Mouse (Mus musculus) CH12.LX (cell line): Measurements from ENCODE around the gene Ppp1r8. TPM values are rescaled to one million over a fixed set of nuclear protein-coding genes. Genes with fewer than 3 reads are reported as not detected.

ENCODE experiments used
- DNase-seq: peaks from one replicate; pipeline ENCODE4 v3.0.0-alpha.2; 2013; ENCODE audit errors: extremely low read depth
- H3K27ac ChIP-seq: 2 replicates; pipeline ENCODE4 v1.5.1; 2012; ENCODE audit warnings: low read depth, mild to moderate bottlenecking, control low read depth, moderate library complexity; ENCODE audit not compliant: insufficient read depth
- H3K27me3 ChIP-seq: replicated peaks from 2 replicates; pipeline ENCODE3; 2012; ENCODE audit warnings: inconsistent platforms
- H3K36me3 ChIP-seq, 2 experiments: replicated peaks in 1 of 2; 2 replicates each; pipeline versions ENCODE3 to v1.6.1; 2012; ENCODE audit warnings: inconsistent platforms in 1 of 2, low read length in 1 of 2, mild to moderate bottlenecking in 1 of 2, mixed read lengths in 1 of 2, moderate library complexity in 1 of 2; ENCODE audit not compliant: control insufficient read depth in 1 of 2, insufficient read depth in 1 of 2
- H3K4me1 ChIP-seq, 2 experiments: 2 replicates each; pipeline ENCODE4 v1.6.1; 2012; ENCODE audit warnings: inconsistent platforms in 1 of 2, moderate library complexity in 1 of 2; ENCODE audit not compliant: insufficient read depth in 2 of 2, control insufficient read depth in 1 of 2
- H3K4me2 ChIP-seq: 2 replicates; pipeline ENCODE4 v1.6.1; 2012; ENCODE audit warnings: low read depth, mild to moderate bottlenecking, control low read depth; ENCODE audit not compliant: poor library complexity, insufficient read depth, severe bottlenecking
- H3K4me3 ChIP-seq, 3 experiments: fragments of 150-350 bp in 1 of 3; sonication (generic) in 1 of 3; replicated peaks in 1 of 3; 2 replicates each; pipeline versions ENCODE3 to v1.5.1; 2011 to 2012; ENCODE audit warnings: low read depth in 2 of 3, low read length in 2 of 3, mild to moderate bottlenecking in 2 of 3, moderate library complexity in 2 of 3, control low read depth in 1 of 3, improper control_type of control experiment in 1 of 3, inconsistent platforms in 1 of 3, mixed read lengths in 1 of 3; ENCODE audit not compliant: poor library complexity in 1 of 3
- H3K79me2 ChIP-seq: replicated peaks from 2 replicates; pipeline ENCODE4 v1.6.1; 2012; ENCODE audit warnings: mild to moderate bottlenecking, moderate library complexity; ENCODE audit not compliant: control insufficient read depth, poor library complexity, insufficient read depth, severe bottlenecking; ENCODE audit errors: extremely low read depth
- H3K9ac ChIP-seq: 2 replicates; pipeline ENCODE4 v1.6.1; 2012; ENCODE audit warnings: low read depth, mild to moderate bottlenecking, control low read depth, moderate library complexity; ENCODE audit not compliant: insufficient read depth
- H3K9me3 ChIP-seq: replicated peaks from 2 replicates; pipeline ENCODE3; 2012; ENCODE audit warnings: low read length, inconsistent platforms, mixed read lengths
- CHD1 ChIP-seq: IDR thresholded peaks from 2 replicates; pipeline ENCODE4 v1.6.1; 2012; ENCODE audit warnings: low read depth, low read length, improper control_type of control experiment, inconsistent platforms
- CHD2 ChIP-seq: IDR thresholded peaks from 2 replicates; pipeline ENCODE4 v1.6.1; 2011; ENCODE audit warnings: low read length, improper control_type of control experiment
- E2F4 ChIP-seq: IDR thresholded peaks from 2 replicates; pipeline ENCODE4 v1.6.1; 2011; ENCODE audit warnings: low read depth, low read length, improper control_type of control experiment; ENCODE audit not compliant: insufficient replicate concordance
- ELF1 ChIP-seq: IDR thresholded peaks from 2 replicates; pipeline ENCODE4 v1.6.1; 2014; ENCODE audit warnings: low read depth, mild to moderate bottlenecking, inconsistent platforms, low read length, improper control_type of control experiment
- ETS1 ChIP-seq: conservative IDR thresholded peaks from 2 replicates; pipeline ENCODE4 v1.6.1; 2012; ENCODE audit warnings: low read depth, mild to moderate bottlenecking, inconsistent platforms, low read length, improper control_type of control experiment, moderate library complexity
- GABPA ChIP-seq: IDR thresholded peaks from 2 replicates; pipeline ENCODE4 v1.6.1; 2012; ENCODE audit warnings: low read depth, low read length, improper control_type of control experiment, inconsistent platforms; ENCODE audit not compliant: insufficient replicate concordance
- HCFC1 ChIP-seq: IDR thresholded peaks from 2 replicates; pipeline ENCODE4 v1.6.1; 2012; ENCODE audit warnings: low read depth, mild to moderate bottlenecking, inconsistent platforms, low read length, improper control_type of control experiment
- IRF4 ChIP-seq: IDR thresholded peaks from 2 replicates; pipeline ENCODE4 v1.6.1; 2014; ENCODE audit warnings: low read depth, mild to moderate bottlenecking, inconsistent platforms, low read length, improper control_type of control experiment
- JUN ChIP-seq: IDR thresholded peaks from 2 replicates; pipeline ENCODE4 v1.6.1; 2011; ENCODE audit warnings: low read depth, mild to moderate bottlenecking, low read length, improper control_type of control experiment, moderate library complexity; ENCODE audit not compliant: insufficient read depth
- MAFK ChIP-seq: IDR thresholded peaks from 2 replicates; pipeline ENCODE4 v1.6.1; 2011; ENCODE audit warnings: low read length, improper control_type of control experiment; ENCODE audit not compliant: insufficient replicate concordance
- MAX ChIP-seq: IDR thresholded peaks from 2 replicates; pipeline ENCODE4 v1.6.1; 2011; ENCODE audit warnings: low read length, improper control_type of control experiment
- MYC ChIP-seq: IDR thresholded peaks from 2 replicates; pipeline ENCODE4 v1.6.1; 2011; ENCODE audit warnings: low read depth, mild to moderate bottlenecking, improper control_type of control experiment, low read length
- PAX5 ChIP-seq: IDR thresholded peaks from 2 replicates; pipeline ENCODE4 v1.6.1; 2012; ENCODE audit warnings: low read length, inconsistent platforms, mixed read lengths
- POLR2A ChIP-seq: IDR thresholded peaks from 2 replicates; pipeline ENCODE4 v1.6.1; 2011; ENCODE audit warnings: low read depth, mild to moderate bottlenecking, improper control_type of control experiment, low read length
- POLR2AphosphoS2 ChIP-seq: IDR thresholded peaks from 2 replicates; pipeline ENCODE4 v1.6.1; 2011; ENCODE audit warnings: low read depth, low read length, improper control_type of control experiment
- RCOR1 ChIP-seq: conservative IDR thresholded peaks from 2 replicates; pipeline ENCODE4 v1.6.1; 2012; ENCODE audit warnings: low read depth, mild to moderate bottlenecking, inconsistent platforms, low read length, improper control_type of control experiment
- SIN3A ChIP-seq: IDR thresholded peaks from 2 replicates; pipeline ENCODE4 v1.6.1; 2012; ENCODE audit warnings: low read length, improper control_type of control experiment, inconsistent platforms
- SMC3 ChIP-seq: IDR thresholded peaks from 2 replicates; pipeline ENCODE4 v1.6.1; 2011; ENCODE audit warnings: low read depth, low read length, improper control_type of control experiment
- TBP ChIP-seq: conservative IDR thresholded peaks from 2 replicates; pipeline ENCODE4 v1.6.1; 2011; ENCODE audit warnings: low read depth, low read length, improper control_type of control experiment
- UBTF ChIP-seq: IDR thresholded peaks from 2 replicates; pipeline ENCODE4 v1.6.1; 2012; ENCODE audit warnings: low read depth, mild to moderate bottlenecking, inconsistent platforms, low read length, improper control_type of control experiment, moderate library complexity
- ZKSCAN1 ChIP-seq: IDR thresholded peaks from 2 replicates; pipeline ENCODE4 v1.6.1; 2012; ENCODE audit warnings: low read depth, inconsistent platforms, low read length, improper control_type of control experiment, borderline replicate concordance
- ZNF384 ChIP-seq: IDR thresholded peaks from 2 replicates; pipeline ENCODE4 v1.6.1; 2012; ENCODE audit warnings: low read depth, low read length, improper control_type of control experiment, inconsistent platforms
- dilution Hi-C: fragments of 300-500 bp; cut with MboI; formaldehyde crosslinking; loops from 2 replicates; pipeline ENCODE4 v1.14.3; 2020; ENCODE audit warnings: low sequenced_read_pairs; ENCODE audit not compliant: extremely low pct_unique_long_range_greater_than_20kb, extremely low pct_ligation_motif_present
- in situ Hi-C: fragments of 300-500 bp; cut with MboI; formaldehyde crosslinking; loops from 3 replicates; pipeline ENCODE4 v1.14.3; 2019; ENCODE audit warnings: low sequenced_read_pairs, low pct_ligation_motif_present, low pct_unique_long_range_greater_than_20kb, mixed read lengths
- polyA plus RNA-seq: library from polyadenylated mRNA; unstranded; fragments of >175 nt; gene quantifications from 2 replicates; pipeline ENCODE4 v1.2.1, GENCODE M21; 2012; ENCODE audit warnings: low read depth; ENCODE audit not compliant: insufficient read length
- total RNA-seq, 2 experiments: library from RNA; depleted of rRNA; stranded (reverse); fragments of 300-350 nt in 1 of 2; fragments of >200 nt in 1 of 2; gene quantifications; 2 replicates each; pipeline ENCODE4 v1.2.3; 2012 to 2014

Ppp1r8 gene
- total and polyA plus RNA-seq, 3 experiments: 89.0 to 141 (median 107) TPM

GRCm38 (mm10) chr4:132807771-132808641 lies 35.0 kb downstream of the Ppp1r8 start (continued):
- TF ChIP-seq MYC: 0 out of 2 replicates have a peak, but pooled peaks have one; percentile 17

- Histone ChIP-seq H3K4me2 (no peak overlapping the region), H3K27ac (no peak overlapping the region), H3K4me3 (no peak overlapping the region), H3K27me3 (no peaks in the 10 kb centered on the region), H3K36me3 (no peaks in the 10 kb centered on the region), H3K9me3 (peaks cover 14% of the 10 kb centered on the region), H3K9ac (no peak overlapping the region), H3K4me1 (peaks cover 16 to 59% of the 10 kb centered on the region in 2 experiments), H3K79me2 (no peaks in the 10 kb centered on the region)
- in situ Hi-C loops (no loop called here), dilution Hi-C loops (no loop called here)
- TF ChIP-seq IRF4 (no peak), PAX5 (no peak), ETS1 (no peak), ZNF384 (peak; percentile 76), POLR2A (no peak), ELF1 (no peak)
- no peak for DNase-seq
Measured at GRCm38 (mm10) chr4:132806620-132807191, 36.3 kb downstream of the Ppp1r8 start.

GRCm38 (mm10) chr4:132805599-132806197 lies 37.3 kb downstream of the Ppp1r8 start:
- no peak for DNase-seq
- Histone ChIP-seq H3K4me1 (peaks cover 16 to 68% of the 10 kb centered on the region in 2 experiments), H3K4me3 (no peak overlapping the region), H3K27ac (no peak overlapping the region), H3K9me3 (peaks cover 7% of the 10 kb centered on the region), H3K36me3 (no peaks in the 10 kb centered on the region), H3K9ac (no peak overlapping the region), H3K79me2 (no peaks in the 10 kb centered on the region), H3K4me2 (no peak overlapping the region), H3K27me3 (no peaks in the 10 kb centered on the region)
- in situ Hi-C loops: no loop called here
- dilution Hi-C loops: no loop called here
- TF ChIP-seq ETS1 (no peak), CHD2 (no peak), CHD1 (no peak), ZKSCAN1 (no peak), MAX (no peak), MYC (no peak), E2F4 (no peak), SIN3A (no peak), TBP (no peak), ELF1 (no peak), MAFK (no peak), JUN (no peak), UBTF (no peak), HCFC1 (no peak), PAX5 (no peak), RCOR1 (no peak), SMC3 (no peak), GABPA (no peak), POLR2AphosphoS2 (no peak)
- TF ChIP-seq, all 38 proteins: peak for 0
